Mouse (Mus musculus): ENCODE data around the gene Smc4. TPM values are rescaled to one million over a fixed set of nuclear protein-coding genes. Genes with fewer than 3 reads are reported as not detected.
"Not testable (repeated sequence)": the region's sequence is repeated elsewhere in the genome, so short reads cannot be mapped to it uniquely, and the experiment has no call there.

Smc4 gene
- polyA plus RNA-seq, 1 experiment from 2014 or later, result 73.0 TPM

DNA sequence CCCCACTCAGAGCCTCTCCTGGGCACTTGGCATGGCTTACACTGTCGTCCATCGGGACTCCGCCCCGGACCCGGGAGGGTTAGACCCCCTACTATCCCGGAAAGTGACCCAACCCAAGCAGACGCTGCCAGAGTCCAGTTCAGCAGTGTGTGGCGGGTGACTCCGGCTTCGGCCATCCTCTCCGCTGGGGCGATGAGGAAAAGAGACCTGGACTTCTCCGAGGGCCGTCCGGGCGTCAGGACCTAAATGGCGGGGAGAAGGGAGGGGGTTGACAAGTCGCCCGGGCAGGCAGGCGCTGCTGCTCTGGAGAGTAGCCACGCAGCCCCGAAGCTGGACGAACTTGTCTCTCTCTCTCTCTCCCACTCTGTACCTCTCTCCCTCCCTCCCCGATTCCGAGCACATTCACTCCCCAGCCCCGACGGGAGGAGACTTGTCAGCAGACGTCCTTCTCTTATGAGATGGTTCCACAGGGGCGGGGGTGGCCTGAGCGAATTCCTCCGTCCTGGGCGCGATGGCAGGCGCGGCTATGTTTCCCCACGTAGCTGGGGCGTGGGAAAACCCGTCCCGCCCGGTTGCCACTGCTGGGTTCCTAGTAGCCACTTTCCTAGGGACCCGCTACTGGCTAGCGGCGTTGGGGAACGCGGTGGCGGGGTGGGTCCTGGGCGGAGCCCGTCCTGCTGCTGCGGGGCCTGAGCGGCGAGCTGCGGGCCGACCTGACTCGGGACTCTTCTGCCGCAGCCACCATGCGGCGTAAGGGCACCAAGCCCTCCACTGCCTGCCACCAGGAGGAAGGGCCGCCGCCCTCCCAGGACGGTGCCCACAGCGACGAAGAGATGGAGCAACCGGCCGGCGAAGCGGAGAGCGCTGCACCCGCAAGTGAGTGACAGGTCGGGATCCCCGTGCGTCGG, 1.1 kb downstream of the Smc4 start:
- Histone ChIP-seq H3K27me3 (replicated peaks; ENCODE audit: control insufficient read depth, insufficient read depth, low read length) (no peaks in the 10 kb centered on the region), H3K36me3 (ENCODE audit: control insufficient read depth, insufficient read depth) (no peaks in the 10 kb centered on the region), H3K4me1 (replicated peaks; ENCODE audit: control insufficient read depth, insufficient read depth, low read length) (peaks cover 5% of the 10 kb centered on the region), H3K9me3 (ENCODE audit: control insufficient read depth, low read length) (no peaks in the 10 kb centered on the region), H3K27ac (ENCODE audit: low read length) (peak overlapping the region; percentile 90), H3K9ac (replicated peaks; ENCODE audit: low read depth, low read length) (peak overlapping the region; percentile 80), H3K4me2 (ENCODE audit: low read length) (peak overlapping the region; percentile 87), H3K4me3 (replicated peaks; ENCODE audit: low read length) (peak overlapping the region; percentile 95)
- ATAC-seq, result peak; percentile 13
- WGBS, result under 1% methylated on average over 71 of the region's 72 CpGs

GRCm38 (mm10) chr3:69006246-69006760, 1.8 kb downstream of the Smc4 start:
- Histone ChIP-seq H3K4me3 (replicated peaks; ENCODE audit: low read length) (peak overlapping the region; percentile 95), H3K36me3 (ENCODE audit: control insufficient read depth, insufficient read depth) (no peaks in the 10 kb centered on the region), H3K4me1 (replicated peaks; ENCODE audit: control insufficient read depth, insufficient read depth, low read length) (peaks cover 5% of the 10 kb centered on the region), H3K4me2 (ENCODE audit: low read length) (peak overlapping the region; percentile 87), H3K27me3 (replicated peaks; ENCODE audit: control insufficient read depth, insufficient read depth, low read length) (no peaks in the 10 kb centered on the region), H3K27ac (ENCODE audit: low read length) (no peak overlapping the region), H3K9me3 (ENCODE audit: control insufficient read depth, low read length) (no peaks in the 10 kb centered on the region), H3K9ac (replicated peaks; ENCODE audit: low read depth, low read length) (peak overlapping the region; percentile 80)
- 3% methylated on average over 21 of the region's 21 CpGs for WGBS
- no peak for ATAC-seq

DNA sequence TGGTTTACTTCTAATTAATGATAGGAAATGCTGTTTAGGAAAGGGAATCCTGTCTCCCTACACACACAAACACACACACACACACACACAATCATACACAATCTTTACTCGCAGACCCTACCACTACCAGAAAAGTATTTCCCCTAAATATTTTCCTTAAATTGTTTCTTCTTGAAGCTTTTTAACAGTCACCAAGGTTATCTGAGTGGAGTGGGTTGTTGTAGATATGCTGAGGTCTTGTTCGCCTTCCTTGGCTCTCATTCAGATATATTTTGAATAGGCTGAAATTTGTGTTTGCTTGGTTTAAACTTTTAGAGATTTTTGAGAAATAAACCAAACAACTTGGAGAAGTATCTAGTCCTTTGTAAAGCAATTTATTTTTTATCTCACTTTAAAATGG, 4.3 kb downstream of the Smc4 start:
- Histone ChIP-seq H3K4me1 (replicated peaks; ENCODE audit: control insufficient read depth, insufficient read depth, low read length) (peaks cover 5% of the 10 kb centered on the region), H3K9ac (replicated peaks; ENCODE audit: low read depth, low read length) (no peak overlapping the region), H3K4me3 (replicated peaks; ENCODE audit: low read length) (no peak overlapping the region), H3K27me3 (replicated peaks; ENCODE audit: control insufficient read depth, insufficient read depth, low read length) (no peaks in the 10 kb centered on the region), H3K27ac (ENCODE audit: low read length) (no peak overlapping the region), H3K4me2 (ENCODE audit: low read length) (no peak overlapping the region), H3K9me3 (ENCODE audit: control insufficient read depth, low read length) (no peaks in the 10 kb centered on the region), H3K36me3 (ENCODE audit: control insufficient read depth, insufficient read depth) (no peaks in the 10 kb centered on the region)
- ATAC-seq, result no peak
- WGBS, result 73% methylated on average over 2 of the region's 2 CpGs

- ATAC-seq, result no peak
- no peak overlapping the region for H3K4me3 ChIP-seq (replicated peaks; ENCODE audit: low read length)
- no peaks in the 10 kb centered on the region for H3K27me3 ChIP-seq (replicated peaks; ENCODE audit: control insufficient read depth, insufficient read depth, low read length)
- H3K9ac ChIP-seq (replicated peaks; ENCODE audit: low read depth, low read length), result no peak overlapping the region
- no peak overlapping the region for H3K4me2 ChIP-seq (ENCODE audit: low read length)
- H3K27ac ChIP-seq (ENCODE audit: low read length), result no peak overlapping the region
- no peaks in the 10 kb centered on the region for H3K4me1 ChIP-seq (replicated peaks; ENCODE audit: control insufficient read depth, insufficient read depth, low read length)
- WGBS, result 90% methylated on average over 3 of the region's 3 CpGs
- no peaks in the 10 kb centered on the region for H3K9me3 ChIP-seq (ENCODE audit: control insufficient read depth, low read length)
- H3K36me3 ChIP-seq (ENCODE audit: control insufficient read depth, insufficient read depth), result peaks cover 2% of the 10 kb centered on the region; the same call in 1 of the 2 replicates
These were observed 12.6 kb downstream of the Smc4 start for GRCm38 (mm10) chr3:69017181-69017580.

DNA sequence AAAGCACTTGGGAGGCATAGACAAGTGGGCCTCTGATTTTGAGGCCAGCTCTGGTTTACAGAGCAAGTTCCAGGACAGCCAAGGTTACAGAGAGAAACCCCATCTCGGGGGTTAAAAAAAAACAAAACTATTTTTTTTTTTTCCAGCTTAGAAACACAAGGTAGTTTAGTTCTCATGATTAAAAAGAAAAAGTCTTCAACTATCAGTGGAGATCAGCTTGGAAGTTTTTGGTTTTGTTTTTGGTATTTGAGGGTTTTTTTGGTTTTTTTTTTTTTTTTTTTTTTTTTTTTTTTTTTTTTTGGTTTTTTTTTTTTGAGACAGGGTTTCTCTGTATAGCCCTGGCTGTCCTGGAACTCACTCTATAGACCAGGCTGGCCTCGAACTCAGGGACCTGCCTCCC, 14.1 kb downstream of the Smc4 start:
- ATAC-seq; H3K4me3 ChIP-seq (replicated peaks; ENCODE audit: low read length); H3K27me3 ChIP-seq (replicated peaks; ENCODE audit: control insufficient read depth, insufficient read depth, low read length); H3K36me3 ChIP-seq (ENCODE audit: control insufficient read depth, insufficient read depth); H3K9ac ChIP-seq (replicated peaks; ENCODE audit: low read depth, low read length); H3K4me2 ChIP-seq (ENCODE audit: low read length); H3K4me1 ChIP-seq (replicated peaks; ENCODE audit: control insufficient read depth, insufficient read depth, low read length); H3K27ac ChIP-seq (ENCODE audit: low read length); H3K9me3 ChIP-seq (ENCODE audit: control insufficient read depth, low read length): not testable (repeated sequence)
- WGBS, result 100% methylated on average over 2 of the region's 2 CpGs

DNA sequence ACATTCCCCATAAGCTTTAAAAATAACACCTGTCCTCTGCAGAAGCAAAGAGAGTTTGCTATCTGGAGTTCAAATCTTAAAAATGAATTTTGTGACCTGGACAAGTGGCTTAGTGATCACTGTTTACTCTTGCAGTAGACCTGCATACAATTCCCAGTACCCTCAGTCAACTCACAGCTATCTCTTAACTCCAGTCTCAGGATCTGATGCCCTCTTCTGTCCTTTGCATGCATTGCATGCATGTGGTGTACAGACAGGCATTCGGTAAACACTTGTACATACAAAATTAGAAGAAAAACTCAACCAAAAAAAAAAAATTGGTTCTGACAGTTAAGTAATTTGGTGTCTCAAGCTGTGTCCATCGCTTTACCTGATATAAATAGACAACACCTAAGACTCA, 15.7 kb downstream of the Smc4 start:
- no peak overlapping the region for H3K4me2 ChIP-seq (ENCODE audit: low read length)
- no peak for ATAC-seq
- H3K4me3 ChIP-seq (replicated peaks; ENCODE audit: low read length), result no peak overlapping the region
- WGBS, result 94% methylated on average over 2 of the region's 2 CpGs
- H3K27ac ChIP-seq (ENCODE audit: low read length), result no peak overlapping the region
- H3K36me3 ChIP-seq (ENCODE audit: control insufficient read depth, insufficient read depth), result peaks cover 2% of the 10 kb centered on the region
- no peaks in the 10 kb centered on the region for H3K9me3 ChIP-seq (ENCODE audit: control insufficient read depth, low read length)
- H3K9ac ChIP-seq (replicated peaks; ENCODE audit: low read depth, low read length), result no peak overlapping the region
- no peaks in the 10 kb centered on the region for H3K4me1 ChIP-seq (replicated peaks; ENCODE audit: control insufficient read depth, insufficient read depth, low read length)
- H3K27me3 ChIP-seq (replicated peaks; ENCODE audit: control insufficient read depth, insufficient read depth, low read length), result no peaks in the 10 kb centered on the region

DNA sequence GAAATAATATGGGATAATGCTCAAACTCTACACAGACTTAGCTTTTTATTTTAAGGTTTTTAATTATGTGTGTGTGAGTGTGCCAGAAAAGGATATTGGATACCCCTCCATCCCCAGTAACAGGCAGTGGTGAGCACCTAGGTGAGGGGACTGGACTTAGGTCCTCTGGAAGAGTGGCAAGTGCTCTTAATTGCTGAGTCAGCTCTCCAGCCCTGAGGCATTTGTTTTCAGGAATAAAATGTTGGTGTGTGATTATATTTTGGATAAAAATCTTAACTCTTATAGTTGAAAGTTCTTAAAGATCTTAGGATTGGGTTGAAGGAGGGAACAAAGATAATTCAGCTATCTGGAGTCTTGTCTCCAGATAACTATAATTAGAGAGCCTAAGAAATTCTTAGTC, 16.2 kb downstream of the Smc4 start:
- no peaks in the 10 kb centered on the region for H3K9me3 ChIP-seq (ENCODE audit: control insufficient read depth, low read length)
- no peak for ATAC-seq

DNA sequence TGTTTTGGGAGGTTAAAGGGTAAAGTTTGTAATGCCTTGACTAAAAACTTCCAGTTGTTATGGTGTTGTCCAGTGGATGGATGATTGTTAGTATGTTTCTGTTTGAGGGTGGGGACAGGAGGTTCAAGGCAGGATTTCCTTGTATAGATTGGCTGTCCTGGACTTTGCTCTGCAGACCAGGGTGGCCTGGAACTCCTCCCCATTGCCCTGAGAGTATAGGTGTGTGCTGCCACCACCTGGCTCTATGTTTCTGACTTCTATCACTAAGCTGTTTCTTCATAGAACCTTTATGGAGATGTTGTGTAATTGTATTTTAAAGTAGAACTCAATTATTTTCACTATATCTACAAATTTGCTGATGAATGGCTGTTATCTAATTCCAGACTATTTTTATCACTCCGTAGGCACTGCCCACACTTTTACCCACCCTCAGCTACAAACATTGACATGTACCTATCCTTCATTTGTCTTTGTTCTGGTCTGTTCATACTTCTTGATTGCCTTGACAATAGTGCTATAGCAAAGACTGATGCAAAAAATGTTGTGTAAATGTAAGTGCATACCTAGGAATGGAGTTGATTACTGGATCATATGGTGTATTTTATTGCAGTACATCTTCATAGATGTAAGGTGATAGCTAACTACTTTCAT, 21.7 kb downstream of the Smc4 start:
- Histone ChIP-seq H3K36me3 (ENCODE audit: control insufficient read depth, insufficient read depth) (peaks cover 6% of the 10 kb centered on the region; the same call in 1 of the 2 replicates), H3K9me3 (ENCODE audit: control insufficient read depth, low read length) (no peaks in the 10 kb centered on the region)

More for the DNA sequence above, 16.2 kb downstream of the Smc4 start:
- Histone ChIP-seq H3K4me1 (replicated peaks; ENCODE audit: control insufficient read depth, insufficient read depth, low read length) (no peaks in the 10 kb centered on the region), H3K9ac (replicated peaks; ENCODE audit: low read depth, low read length) (no peak overlapping the region), H3K27ac (ENCODE audit: low read length) (no peak overlapping the region), H3K27me3 (replicated peaks; ENCODE audit: control insufficient read depth, insufficient read depth, low read length) (no peaks in the 10 kb centered on the region), H3K4me3 (replicated peaks; ENCODE audit: low read length) (no peak overlapping the region), H3K4me2 (ENCODE audit: low read length) (no peak overlapping the region), H3K36me3 (ENCODE audit: control insufficient read depth, insufficient read depth) (peaks cover 2% of the 10 kb centered on the region)

DNA sequence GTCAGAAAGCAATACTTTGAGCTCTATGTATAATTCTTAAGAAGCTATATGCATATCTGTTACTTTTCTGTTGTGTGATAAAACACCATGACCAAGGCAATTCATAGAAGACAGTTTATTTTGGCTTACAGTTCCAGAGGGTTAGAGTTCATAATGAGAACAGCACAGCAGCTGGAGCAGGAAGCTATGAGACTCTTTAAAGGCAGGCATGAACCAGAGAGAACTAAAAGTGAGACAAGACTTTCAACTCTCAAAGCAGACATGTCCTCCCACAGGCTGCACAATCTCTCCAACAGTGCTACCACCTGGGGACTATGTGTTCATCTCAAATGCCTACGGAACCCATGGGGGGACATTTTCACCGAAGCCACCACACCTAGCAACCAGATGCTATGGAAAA, 35.6 kb downstream of the Smc4 start:
- H3K4me3 ChIP-seq (replicated peaks; ENCODE audit: low read length), result no peak overlapping the region
- H3K27ac ChIP-seq (ENCODE audit: low read length), result no peak overlapping the region
- no peaks in the 10 kb centered on the region for H3K27me3 ChIP-seq (replicated peaks; ENCODE audit: control insufficient read depth, insufficient read depth, low read length)
- peaks cover 10% of the 10 kb centered on the region; the same call in 1 of the 2 replicates for H3K36me3 ChIP-seq (ENCODE audit: control insufficient read depth, insufficient read depth)
- H3K9ac ChIP-seq (replicated peaks; ENCODE audit: low read depth, low read length), result no peak overlapping the region
- no peak overlapping the region for H3K4me2 ChIP-seq (ENCODE audit: low read length)
- no peak for ATAC-seq
- 89% methylated on average over 2 of the region's 2 CpGs for WGBS
- no peaks in the 10 kb centered on the region for H3K9me3 ChIP-seq (ENCODE audit: control insufficient read depth, low read length)
- peaks cover 18% of the 10 kb centered on the region for H3K4me1 ChIP-seq (replicated peaks; ENCODE audit: control insufficient read depth, insufficient read depth, low read length)

More for the DNA sequence above, 21.7 kb downstream of the Smc4 start:
- H3K4me3 ChIP-seq (replicated peaks; ENCODE audit: low read length), result no peak overlapping the region
- no peak for ATAC-seq
- no peaks in the 10 kb centered on the region for H3K4me1 ChIP-seq (replicated peaks; ENCODE audit: control insufficient read depth, insufficient read depth, low read length)
- no peak overlapping the region for H3K9ac ChIP-seq (replicated peaks; ENCODE audit: low read depth, low read length)
- H3K4me2 ChIP-seq (ENCODE audit: low read length), result no peak overlapping the region
- no peak overlapping the region for H3K27ac ChIP-seq (ENCODE audit: low read length)
- WGBS, result 95% methylated on average over 1 of the region's 1 CpGs
- H3K27me3 ChIP-seq (replicated peaks; ENCODE audit: control insufficient read depth, insufficient read depth, low read length), result no peaks in the 10 kb centered on the region

All from forebrain, embryonic 16.5 days (tissue).